15 mouse cellular contexts compared by ENCODE assay signal in genomic region chr11:76695810-76696209, GRCm38 (mm10). TPM values are rescaled to one million over a fixed set of nuclear protein-coding genes. Genes with fewer than 3 reads are reported as not detected.
DNase-seq lines count a peak whose midpoint lies in the region; ATAC-seq and TF ChIP-seq lines count a peak whose summit lies in the region.
"Had no signal": no experiment of that assay in that cellular context is flagged by ENCODE, and none has a peak within 500 bp of the region (broad histone marks: within the 10 kb centered on the region; RNA-seq: fewer than 3 reads in every experiment).

No protein-coding gene starts in this region.

- H3K9me3 ChIP-seq in heart, embryonic 15.5 days (replicated peaks): no peaks in the 10 kb centered on the region
- H3K9me3 ChIP-seq in heart, embryonic 10.5 days: no peaks in the 10 kb centered on the region
- no peaks in the 10 kb centered on the region for H3K9me3 ChIP-seq in liver, postnatal 0 days (ENCODE audit: low read length)
- H3K9me3 ChIP-seq: liver, embryonic 15.5 days had no signal

- WGBS in heart, embryonic 15.5 days: 59% methylated on average over 6 of the region's 6 CpGs
- 63% methylated on average over 6 of the region's 6 CpGs for whole genome bisulfite sequencing in heart, embryonic 10.5 days
- WGBS in liver, postnatal 0 days (ENCODE audit: insufficient replicate concordance): 56% methylated on average over 6 of the region's 6 CpGs

- DNase-seq in CD4-positive, CD25-positive, alpha-beta regulatory T cell, adult 2 months (ENCODE audit: low read depth, low spot score): peak; percentile 22
- DNase-seq in heart, embryonic 10.5 days (ENCODE audit: low spot score): no peak
- DNase-seq in right cerebral cortex, adult 2 months (ENCODE audit: low spot score in 2 of 2): peak; percentile 35 to 36
- DNase-seq in right cerebral cortex, postnatal 14 days: no peak
- peak; percentile 52 for DNase-seq in telencephalon, adult 2 months (ENCODE audit: low read depth, low spot score)
- DNase-seq in liver, postnatal 0 days: no peak
- DNase-seq: adrenal gland, postnatal 36 days; heart, adult 18-20 months; kidney, adult 9 months had no signal

- H3K36me3 ChIP-seq in heart, embryonic 15.5 days: no peaks in the 10 kb centered on the region
- no peaks in the 10 kb centered on the region for H3K36me3 ChIP-seq in heart, embryonic 10.5 days
- no peaks in the 10 kb centered on the region for H3K36me3 ChIP-seq in liver, postnatal 0 days (replicated peaks; ENCODE audit: insufficient read depth, low read length)
- H3K36me3 ChIP-seq: liver, embryonic 15.5 days had no signal

- H3K4me2 ChIP-seq in heart, embryonic 15.5 days: 0 out of 2 replicates have a peak overlapping the region, but pooled peaks have one; percentile 3
- H3K4me2 ChIP-seq in liver, postnatal 0 days (ENCODE audit: low read depth, low read length): no peak overlapping the region
- H3K4me2 ChIP-seq: hindbrain, embryonic 14.5 days; liver, embryonic 15.5 days had no signal

- H3K27me3 ChIP-seq in heart, embryonic 15.5 days: 0 out of 2 replicates have a peak, but pooled peaks cover 3% of the 10 kb centered on the region
- peaks cover 24% of the 10 kb centered on the region; the same call in 1 of the 2 replicates for H3K27me3 ChIP-seq in heart, embryonic 10.5 days (ENCODE audit: insufficient read depth, poor library complexity, severe bottlenecking)
- no peaks in the 10 kb centered on the region for H3K27me3 ChIP-seq in liver, postnatal 0 days (ENCODE audit: insufficient read depth, low read length)
- H3K27me3 ChIP-seq: liver, embryonic 15.5 days had no signal

- H3K9ac ChIP-seq in heart, embryonic 15.5 days: no peak overlapping the region
- no peak overlapping the region for H3K9ac ChIP-seq in liver, postnatal 0 days (replicated peaks)
- H3K9ac ChIP-seq: hindbrain, embryonic 14.5 days; liver, embryonic 15.5 days had no signal

- no peak overlapping the region for H3K27ac ChIP-seq in heart, embryonic 15.5 days
- H3K27ac ChIP-seq in heart, embryonic 10.5 days: no peak overlapping the region
- no peak overlapping the region for H3K27ac ChIP-seq in liver, postnatal 0 days (ENCODE audit: low read depth)
- H3K27ac ChIP-seq: hindbrain, embryonic 14.5 days; liver, embryonic 15.5 days had no signal

- no peak for TF ChIP-seq EP300 in liver, postnatal 0 days (IDR thresholded peaks at IDR 0.05; ENCODE audit: low read depth)

- TF ChIP-seq CTCF in liver, postnatal 0 days (IDR thresholded peaks at IDR 0.05; ENCODE audit: low read depth): no peak

- peaks cover 4% of the 10 kb centered on the region; the same call in 1 of the 2 replicates for H3K4me1 ChIP-seq in heart, embryonic 15.5 days (replicated peaks)
- H3K4me1 ChIP-seq in heart, embryonic 10.5 days: peaks cover 9% of the 10 kb centered on the region; the same call in 1 of the 2 replicates
- H3K4me1 ChIP-seq in liver, postnatal 0 days (ENCODE audit: insufficient read depth): no peaks in the 10 kb centered on the region
- H3K4me1 ChIP-seq: liver, embryonic 15.5 days; megakaryocyte, embryonic 14.5 days had no signal

- ATAC-seq in CD4-positive, CD25-positive, alpha-beta regulatory T cell, adult 4 months: no peak
- ATAC-seq in heart, embryonic 15.5 days (replicated peaks; ENCODE audit: insufficient number of reproducible peaks, insufficient read depth, low FRiP score, low read depth): no peak
- no peak for ATAC-seq in liver, postnatal 0 days

- H3K4me3 ChIP-seq in heart, embryonic 15.5 days: no peak overlapping the region
- H3K4me3 ChIP-seq in heart, embryonic 10.5 days: no peak overlapping the region; the same call in 1 of the 2 replicates
- no peak overlapping the region for H3K4me3 ChIP-seq in liver, postnatal 0 days (ENCODE audit: low read depth, low read length)
- H3K4me3 ChIP-seq: liver, embryonic 15.5 days; megakaryocyte, embryonic 14.5 days had no signal

RNA-seq across cellular contexts. Expression of gene Trarg1, which starts 16.2 kb away (rescaled TPM):
- not detected for polyA plus RNA-seq in CD4-positive, CD25-positive, alpha-beta regulatory T cell, adult 4 months (2017; shearing (Covaris generic))
- polyA plus RNA-seq in heart, embryonic 15.5 days (2015; fragmentation: Nextera tagmentation; extraction: Ambion mirVana): 0.24 and 0.33 TPM in 2 replicates
- polyA plus RNA-seq in heart, embryonic 10.5 days (2016; fragmentation: Nextera tagmentation; extraction: Ambion mirVana): 0.04 TPM in 1 of 2 replicates, not detected in the other
- 0.08 TPM in 2 replicates for polyA plus RNA-seq in liver, postnatal 0 days (2015; fragmentation: Nextera tagmentation; extraction: Ambion mirVana)
- polyA plus RNA-seq: liver, embryonic 15.5 days had no signal

RNA-seq across cellular contexts. Expression of gene Bhlha9, which starts 23.5 kb away (rescaled TPM):
- polyA plus RNA-seq in CD4-positive, CD25-positive, alpha-beta regulatory T cell, adult 4 months (2017; shearing (Covaris generic)): not detected
- polyA plus RNA-seq in heart, embryonic 15.5 days (2015; fragmentation: Nextera tagmentation; extraction: Ambion mirVana): 0.10 and 0.34 TPM in 2 replicates
- 0.31 and 2.1 TPM in 2 replicates for polyA plus RNA-seq in heart, embryonic 10.5 days (2016; fragmentation: Nextera tagmentation; extraction: Ambion mirVana)
- polyA plus RNA-seq in liver, postnatal 0 days (2015; fragmentation: Nextera tagmentation; extraction: Ambion mirVana): 0.08 TPM in 1 of 2 replicates, not detected in the other
- polyA plus RNA-seq: liver, embryonic 15.5 days; thymus, postnatal 0 days had no signal

Comparison
In these comparisons a context has a peak if more than half of its experiments do, and no peak if none do; other contexts are left out.
1. DNase-seq: peak in CD4-positive, CD25-positive, alpha-beta regulatory T cell, adult 2 months (single experiment), right cerebral cortex, adult 2 months (2 of 2) and telencephalon, adult 2 months (single experiment); none in heart, embryonic 10.5 days (single experiment), right cerebral cortex, postnatal 14 days (single experiment) and liver, postnatal 0 days (single experiment).